Mouse (Mus musculus) large intestine, adult 2 months (tissue): Measurements from ENCODE around the gene Coro1b. TPM values are rescaled to one million over a fixed set of nuclear protein-coding genes. Genes with fewer than 3 reads are reported as not detected.
A peak's percentile ranks its signal among the peaks of the same experiment; 100 is the strongest.

Experiments used
- DNase-seq: peaks from one replicate; pipeline ENCODE4 v3.0.0-alpha.2; 2012; ENCODE audit warnings: low read depth, low spot score
- WGBS: fragments of 180-500 bp; shearing (Covaris S2); methylation state at CpG from one replicate; pipeline ENCODE4 v1.1.7; 2018; 5-methylcytosine and 5-hydroxymethylcytosine counted together
- polyA plus RNA-seq: library from polyadenylated mRNA; depleted of rRNA; stranded (reverse); fragments of >200 nt; gene quantifications from 2 replicates; pipeline ENCODE4 v1.2.3, GENCODE M21; 2012; rRNA removed

Gene Coro1b
- 385 and 500 TPM in 2 replicates for polyA plus RNA-seq

DNA sequence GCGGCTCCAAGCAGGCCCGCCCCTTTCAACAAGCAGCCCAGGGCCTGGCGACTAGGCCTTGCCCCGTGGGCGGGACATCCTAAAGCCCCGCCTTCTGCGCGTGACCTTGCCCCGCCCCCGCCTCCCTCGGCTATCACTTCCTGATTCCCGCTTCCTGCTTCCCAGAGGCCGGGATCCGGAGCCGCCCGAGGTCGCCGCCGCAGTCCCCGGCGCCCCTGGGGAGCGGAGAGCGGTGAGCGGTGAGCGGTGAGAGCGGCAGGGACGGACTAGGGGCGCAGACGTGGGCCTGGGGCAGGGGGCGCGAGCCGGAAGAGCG lies at the start of gene Coro1b:
Coro1b (plus strand) TSS at position 129 of the 316 bp plus-strand sequence.
- under 1% methylated on average over 33 of the region's 33 CpGs for WGBS
- DNase-seq, result peak; percentile 72

DNA sequence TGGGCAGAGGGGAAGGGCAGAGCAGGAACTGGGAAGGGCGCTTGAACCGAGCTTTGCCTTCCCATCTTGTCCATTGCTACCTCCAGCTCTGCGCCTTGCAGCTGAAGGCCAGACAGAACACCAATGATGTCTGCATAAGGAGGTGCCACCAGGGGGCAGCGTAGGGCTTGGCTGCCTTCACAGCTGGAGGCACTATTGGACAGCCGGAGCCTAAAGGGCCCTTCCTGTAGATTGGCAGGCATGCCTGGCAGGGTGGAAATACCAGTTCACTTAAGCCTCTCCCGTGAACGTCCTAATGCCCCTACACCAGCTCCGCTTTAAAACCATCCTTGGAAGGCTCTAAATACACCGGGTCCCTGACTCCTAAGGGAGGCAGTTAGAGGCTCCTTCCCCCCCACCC lies 49.4 kb upstream of the Coro1b start:
- DNase-seq, result peak; percentile 94
- 4% methylated on average over 9 of the region's 9 CpGs for WGBS

DNA sequence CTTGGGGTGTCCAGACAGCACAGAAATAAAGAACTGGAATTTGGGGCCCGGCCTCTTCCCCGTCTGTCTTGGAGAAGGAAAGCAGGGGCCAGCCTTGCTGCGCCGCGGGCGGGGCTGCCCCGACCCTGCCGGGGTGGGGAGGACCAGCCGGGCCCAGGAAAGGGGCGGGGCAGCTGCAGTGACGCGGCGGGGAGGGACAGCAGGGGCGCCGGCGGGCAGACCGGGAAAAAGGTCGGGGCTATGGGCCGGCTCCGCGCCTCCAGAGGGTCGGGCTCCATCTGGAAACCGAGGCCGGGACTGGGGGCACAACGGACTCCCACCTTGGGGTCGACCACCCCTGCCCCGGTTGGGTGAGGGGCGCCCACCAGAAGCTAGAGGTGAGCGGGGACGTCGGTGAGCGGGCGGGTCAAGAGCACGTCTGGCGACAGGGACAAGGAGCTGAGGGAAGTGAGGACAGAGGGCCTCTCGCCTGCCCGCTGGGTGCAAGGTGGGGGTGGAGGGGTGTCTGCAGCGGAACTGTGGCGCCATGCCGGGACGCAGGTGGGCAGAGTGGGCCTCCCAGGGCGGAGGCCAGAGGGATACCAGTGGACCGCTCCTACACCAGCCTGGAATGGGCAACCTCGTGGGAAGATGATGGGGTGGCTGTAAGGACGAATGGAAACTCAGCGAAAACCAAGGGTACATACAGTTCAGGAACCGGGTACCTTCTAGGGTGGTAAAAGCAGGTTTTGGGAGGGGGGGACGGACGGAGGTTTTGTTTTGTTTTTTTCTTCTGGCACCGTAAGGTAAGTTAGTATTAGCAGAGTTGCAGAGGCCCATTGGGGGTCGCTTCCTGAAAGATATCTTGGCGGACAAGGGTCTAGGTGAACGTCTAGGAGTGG lies 48.3 kb upstream of the Coro1b start, which contains the start of gene Pitpnm1:
Pitpnm1 (plus strand) TSS at position 162 of the 881 bp plus-strand sequence.
- 1% methylated on average over 53 of the region's 53 CpGs for WGBS
- no peak for DNase-seq

DNA sequence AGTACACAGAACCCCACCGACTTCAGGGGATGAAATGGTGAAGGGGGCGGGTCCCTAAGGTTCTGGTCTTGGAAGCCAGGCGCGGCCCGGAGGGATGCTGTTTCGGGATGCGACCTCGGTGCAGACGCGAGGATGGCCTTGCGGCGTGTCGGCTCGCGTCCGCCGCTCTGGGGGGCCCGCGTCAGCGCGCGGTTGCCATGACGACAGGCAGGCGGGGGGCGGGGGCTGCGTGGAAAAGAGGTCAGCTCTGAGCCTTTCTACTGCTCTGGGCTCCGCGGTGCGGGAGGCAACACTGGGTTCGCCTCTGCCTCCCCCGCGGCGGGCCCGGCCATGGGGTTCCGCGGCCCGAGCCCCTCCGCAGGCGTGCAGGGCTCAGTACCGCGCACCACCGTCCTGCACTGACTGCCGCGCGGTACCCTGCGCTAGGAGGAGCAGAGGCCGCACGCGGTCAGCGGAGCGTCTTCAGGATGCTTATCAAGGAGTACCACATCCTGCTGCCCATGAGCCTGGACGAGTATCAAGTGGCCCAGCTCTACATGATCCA lies 47.6 kb upstream of the Coro1b start:
- 7% methylated on average over 52 of the region's 52 CpGs for WGBS

DNA sequence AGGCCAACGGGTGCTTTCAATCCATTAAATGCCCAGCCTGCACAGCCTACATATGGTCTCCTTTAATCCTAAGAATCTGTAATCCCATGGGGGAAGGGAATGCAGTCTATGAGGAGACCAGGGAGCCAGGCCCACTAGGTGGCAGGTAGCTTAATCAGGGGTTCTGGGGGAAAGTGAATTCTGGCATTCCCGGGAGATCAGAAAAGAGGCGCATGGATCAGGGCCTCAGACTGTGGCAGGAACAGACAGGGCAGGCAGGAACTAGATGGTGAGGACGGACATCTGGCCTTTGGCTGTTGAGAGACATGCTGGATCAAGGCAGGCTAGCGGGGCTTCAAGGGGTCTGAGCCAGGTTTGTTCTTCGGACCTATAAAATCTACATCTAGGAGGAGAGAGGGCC lies 47.0 kb upstream of the Coro1b start:
- DNase-seq, result no peak
- 95% methylated on average over 6 of the region's 6 CpGs for WGBS

More for the DNA sequence above, 47.6 kb upstream of the Coro1b start:
- DNase-seq, result no peak

DNA sequence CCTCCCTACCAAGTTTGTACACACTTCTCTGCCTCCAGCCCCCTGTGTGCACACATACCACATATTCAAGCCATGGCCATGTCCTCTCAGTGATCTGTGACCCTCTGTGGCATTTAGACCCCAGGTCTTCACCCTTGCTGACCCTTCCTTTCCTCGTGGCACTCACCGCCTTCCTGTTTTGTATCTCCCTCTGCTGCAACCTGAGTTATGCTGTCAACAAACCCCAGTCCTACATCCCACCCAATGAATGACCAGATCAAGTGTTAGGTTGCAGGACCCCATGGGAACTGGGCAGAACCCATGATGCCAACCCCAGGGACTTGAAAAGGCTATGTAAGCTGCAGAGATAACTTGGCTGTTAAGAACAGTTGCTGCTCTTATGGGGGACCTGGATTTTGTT lies 46.4 kb upstream of the Coro1b start:
- DNase-seq, result no peak
- WGBS, result 92% methylated on average over 2 of the region's 2 CpGs

DNA sequence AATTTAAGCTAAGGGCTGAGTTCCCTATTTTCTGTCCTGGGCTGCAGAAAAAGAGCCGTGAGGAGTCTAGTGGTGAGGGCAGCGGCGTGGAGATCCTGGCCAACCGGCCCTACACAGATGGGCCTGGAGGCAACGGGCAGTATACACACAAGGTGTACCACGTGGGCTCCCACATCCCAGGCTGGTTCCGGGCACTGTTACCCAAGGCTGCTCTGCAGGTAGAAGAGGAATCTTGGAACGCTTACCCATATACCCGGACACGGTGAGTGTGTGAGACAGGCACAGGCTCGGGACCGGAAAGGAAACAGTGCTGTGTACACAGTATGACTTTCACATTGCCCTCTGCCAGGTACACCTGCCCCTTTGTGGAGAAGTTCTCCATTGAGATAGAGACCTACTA lies 45.8 kb upstream of the Coro1b start:
- DNase-seq, result no peak
- WGBS, result 95% methylated on average over 12 of the region's 12 CpGs

DNA sequence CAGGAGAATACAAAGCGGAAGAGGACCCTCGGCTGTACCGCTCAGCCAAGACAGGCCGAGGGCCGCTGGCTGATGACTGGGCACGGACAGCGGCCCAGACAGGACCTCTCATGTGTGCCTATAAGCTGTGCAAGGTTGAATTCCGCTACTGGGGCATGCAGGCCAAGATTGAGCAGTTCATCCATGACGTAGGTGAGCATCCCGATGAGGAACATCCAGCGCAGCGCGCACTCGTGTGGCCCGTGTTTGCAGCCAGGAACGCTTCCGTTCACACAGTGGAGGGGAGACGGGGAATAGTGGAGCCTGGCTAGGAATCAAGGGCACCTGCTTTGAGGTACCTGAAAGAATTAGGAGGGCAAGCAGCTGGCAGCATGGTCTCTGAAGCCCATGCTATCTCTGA lies 45.1 kb upstream of the Coro1b start:
- WGBS, result 97% methylated on average over 18 of the region's 18 CpGs
- DNase-seq, result no peak

DNA sequence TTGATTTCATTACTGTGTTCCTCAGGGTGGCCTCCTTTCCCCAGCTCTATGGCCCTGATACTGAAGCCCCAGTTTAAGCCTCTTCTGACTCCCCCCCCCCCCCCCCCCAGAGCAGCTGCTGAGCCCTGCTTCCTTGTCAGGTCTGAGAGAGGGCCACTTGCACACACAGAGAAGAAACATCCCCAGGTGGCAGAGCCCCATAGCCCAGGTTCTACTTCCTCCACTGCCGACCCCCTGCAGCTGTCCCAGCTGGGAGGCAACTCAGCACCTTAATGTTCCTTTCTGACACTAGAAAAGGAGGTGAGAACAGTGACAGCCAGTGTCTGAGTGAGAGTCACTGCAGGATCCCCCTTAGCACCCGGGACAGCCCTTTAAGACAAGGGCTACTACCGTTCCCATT lies 44.6 kb upstream of the Coro1b start:
- 82% methylated on average over 3 of the region's 3 CpGs for WGBS
- no peak for DNase-seq

DNA sequence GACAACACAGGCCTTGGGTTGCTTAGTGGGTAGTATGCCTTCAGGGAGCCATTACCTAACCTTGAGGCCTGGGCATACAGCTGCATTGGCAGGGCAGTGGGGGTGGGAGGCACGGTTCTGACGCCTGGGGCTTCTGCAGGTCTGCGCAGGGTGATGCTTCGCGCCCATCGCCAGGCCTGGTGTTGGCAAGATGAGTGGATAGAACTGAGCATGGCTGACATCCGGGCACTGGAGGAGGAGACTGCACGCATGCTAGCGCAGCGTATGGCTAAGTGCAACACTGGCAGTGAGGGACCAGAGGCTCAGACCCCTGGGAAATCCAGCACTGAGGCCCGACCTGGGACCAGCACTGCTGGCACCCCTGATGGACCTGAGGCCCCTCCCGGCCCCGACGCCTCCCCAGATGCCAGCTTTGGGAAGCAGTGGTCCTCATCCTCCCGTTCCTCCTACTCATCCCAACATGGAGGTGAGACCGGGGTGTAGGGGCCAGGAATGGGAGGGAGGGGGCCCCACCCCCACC lies 43.7 kb upstream of the Coro1b start:
- DNase-seq, result no peak
- WGBS, result 94% methylated on average over 16 of the region's 16 CpGs

DNA sequence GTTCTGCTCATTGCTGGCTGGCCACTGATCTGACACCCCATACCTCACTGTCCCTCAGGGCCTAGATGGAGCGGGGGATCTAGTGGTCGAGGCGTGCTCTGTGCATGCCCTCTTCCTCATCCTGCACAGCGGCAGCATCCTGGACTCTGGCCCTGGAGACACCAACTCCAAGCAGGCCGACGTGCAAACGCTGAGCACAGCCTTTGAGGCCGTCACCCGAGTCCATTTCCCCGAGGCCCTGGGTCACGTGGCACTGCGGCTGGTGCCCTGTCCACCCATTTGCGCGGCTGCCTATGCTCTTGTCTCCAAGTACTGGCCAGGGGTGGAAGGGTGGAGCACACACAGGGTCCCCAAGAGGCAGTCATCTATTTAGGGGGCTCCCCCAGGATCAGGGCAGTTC lies 41.8 kb upstream of the Coro1b start:
- DNase-seq, result no peak
- WGBS, result 93% methylated on average over 14 of the region's 14 CpGs

DNA sequence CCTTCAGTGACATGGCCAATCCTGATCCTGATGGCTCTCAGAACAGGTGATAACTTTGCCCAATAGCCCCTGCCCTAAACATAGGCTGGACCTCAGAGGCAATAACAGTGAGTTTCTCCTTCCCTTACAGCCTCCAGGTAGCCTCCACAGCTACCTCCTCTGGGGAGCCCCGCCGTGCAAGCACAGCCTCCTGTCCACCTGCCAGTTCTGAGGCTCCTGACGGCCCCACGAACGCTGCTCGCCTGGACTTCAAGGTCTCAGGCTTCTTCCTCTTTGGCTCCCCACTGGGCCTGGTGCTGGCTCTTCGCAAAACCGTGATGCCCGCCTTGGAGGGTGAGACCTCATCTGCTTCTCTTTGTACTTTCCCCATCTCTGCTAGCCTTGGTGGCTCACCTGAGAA lies 39.9 kb upstream of the Coro1b start:
- WGBS, result 85% methylated on average over 9 of the region's 9 CpGs
- DNase-seq, result no peak

DNA sequence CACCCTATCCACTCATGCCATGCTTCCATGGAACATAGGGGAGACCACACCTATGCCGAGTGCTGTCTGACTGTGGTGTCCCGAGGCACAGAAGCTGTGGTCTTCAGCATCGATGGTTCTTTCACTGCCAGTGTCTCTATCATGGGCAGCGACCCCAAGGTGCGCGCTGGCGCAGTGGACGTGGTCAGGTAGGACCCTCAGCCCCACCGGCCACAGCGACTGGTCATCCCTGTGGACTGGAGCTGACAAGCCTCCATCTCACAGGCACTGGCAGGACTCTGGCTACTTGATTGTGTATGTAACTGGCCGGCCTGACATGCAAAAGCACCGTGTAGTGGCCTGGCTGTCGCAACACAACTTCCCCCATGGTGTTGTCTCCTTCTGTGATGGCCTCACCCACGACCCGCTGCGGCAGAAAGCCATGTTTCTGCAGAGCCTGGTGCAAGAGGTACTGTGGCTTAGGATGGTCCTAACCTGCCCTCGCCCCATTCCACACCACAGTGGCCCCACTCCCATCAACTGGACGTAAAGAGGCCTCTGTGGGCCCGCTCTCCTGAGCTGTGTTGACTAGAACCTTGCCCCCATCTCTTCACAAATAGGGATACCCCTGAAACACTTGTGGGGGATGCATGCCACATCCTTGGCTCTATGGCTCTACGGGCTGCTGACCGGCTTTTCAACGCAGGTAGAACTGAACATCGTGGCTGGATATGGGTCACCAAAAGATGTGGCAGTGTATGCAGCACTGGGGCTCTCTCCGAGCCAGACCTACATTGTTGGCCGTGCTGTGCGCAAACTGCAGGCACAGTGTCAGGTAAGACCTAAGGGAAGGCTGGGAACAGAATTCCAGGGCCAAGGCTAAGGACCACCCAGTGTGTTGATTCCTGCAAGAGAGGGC lies 36.1 kb upstream of the Coro1b start:
- no peak for DNase-seq
- WGBS, result 92% methylated on average over 26 of the region's 26 CpGs

DNA sequence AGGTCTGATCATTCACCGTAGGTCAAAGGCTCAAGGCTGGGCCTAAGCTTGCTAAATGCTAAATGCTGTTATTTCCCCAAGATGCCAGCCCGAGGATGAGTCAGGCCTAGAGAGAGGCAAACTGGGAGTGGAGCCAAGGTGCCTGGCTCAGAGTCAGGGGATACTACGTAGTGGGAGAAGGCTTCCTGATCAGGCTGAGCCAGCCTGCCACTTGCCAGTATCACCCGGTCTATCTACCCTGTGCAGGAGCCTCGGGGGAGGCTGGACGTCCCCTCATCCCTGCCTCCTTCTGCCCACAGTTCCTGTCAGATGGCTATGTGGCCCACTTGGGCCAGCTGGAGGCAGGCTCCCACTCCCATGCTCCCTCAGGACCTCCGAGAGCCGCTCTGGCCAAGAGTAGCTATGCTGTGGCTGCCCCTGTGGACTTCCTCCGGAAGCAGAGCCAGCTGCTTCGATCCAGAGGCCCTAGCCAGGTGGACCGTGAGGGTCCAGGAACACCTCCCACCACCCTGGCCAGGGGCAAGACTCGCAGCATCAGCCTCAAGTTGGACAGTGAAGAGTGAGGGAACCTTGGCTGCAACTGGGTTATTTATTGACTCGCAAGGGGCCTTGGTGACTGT lies 35.1 kb upstream of the Coro1b start:
- WGBS, result 14% methylated on average over 13 of the region's 13 CpGs
- no peak for DNase-seq

DNA sequence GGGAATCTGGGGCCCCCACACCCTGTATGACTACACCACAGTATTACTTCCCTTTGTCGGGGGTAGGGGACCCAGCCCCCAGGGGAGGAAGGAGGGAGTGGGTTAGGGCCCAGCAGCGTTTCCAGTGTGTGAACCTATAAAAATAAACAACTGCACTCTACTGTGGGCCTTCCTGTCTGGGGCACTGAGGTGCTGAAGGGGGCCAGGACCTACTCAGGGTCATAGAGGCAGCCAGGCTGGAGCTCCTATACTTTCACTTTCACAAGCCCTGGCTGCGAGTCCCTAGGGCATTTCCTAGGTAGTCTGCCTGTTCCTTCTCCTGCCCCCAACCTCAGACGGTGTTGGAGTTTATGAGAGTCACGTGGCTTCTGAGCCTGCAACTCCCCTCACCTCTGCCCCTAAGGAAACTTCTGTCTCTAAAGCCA lies 34.6 kb upstream of the Coro1b start:
- no peak for DNase-seq
- 5% methylated on average over 5 of the region's 5 CpGs for WGBS

DNA sequence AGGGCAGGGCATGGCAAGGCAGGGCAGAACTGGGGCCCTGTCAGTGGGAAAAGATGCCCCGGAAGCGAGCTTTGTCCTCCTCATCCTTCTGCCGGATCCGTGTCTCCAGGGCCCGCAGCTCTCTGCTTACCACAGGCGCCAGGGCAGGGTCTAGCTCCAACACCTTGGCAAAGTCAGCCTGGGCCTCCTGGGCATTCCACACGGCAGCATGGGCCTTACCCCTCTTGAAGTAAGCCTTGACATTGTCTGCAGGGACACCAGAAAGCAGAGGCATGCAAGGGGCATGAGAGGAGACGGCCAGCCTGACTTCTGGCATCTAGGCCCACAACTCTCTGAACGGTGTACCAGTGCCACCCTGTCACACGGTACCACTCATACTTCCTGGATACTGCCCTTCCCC lies 33.9 kb upstream of the Coro1b start:
- no peak for DNase-seq
- 55% methylated on average over 10 of the region's 10 CpGs for WGBS

DNA sequence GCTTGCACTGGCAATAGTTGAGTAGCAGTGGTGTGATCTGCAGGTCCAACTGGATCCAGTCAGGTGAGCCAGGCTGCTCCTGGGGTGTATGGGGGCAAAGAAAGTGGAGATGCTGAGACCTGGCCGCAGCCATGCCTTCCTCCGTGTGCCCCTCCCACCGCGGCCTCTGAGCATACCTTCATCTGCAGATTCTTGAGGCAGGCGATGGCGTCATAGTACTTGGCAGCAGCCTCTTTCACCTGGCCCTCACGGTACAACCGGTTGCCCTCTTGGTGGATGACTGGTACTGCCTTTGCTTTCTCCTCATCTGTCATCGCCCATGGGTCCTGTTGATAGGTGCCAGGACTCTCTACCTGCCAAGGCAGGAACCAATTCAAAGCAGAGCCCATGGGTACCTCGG lies 33.3 kb upstream of the Coro1b start:
- no peak for DNase-seq
- WGBS, result 94% methylated on average over 10 of the region's 10 CpGs

DNA sequence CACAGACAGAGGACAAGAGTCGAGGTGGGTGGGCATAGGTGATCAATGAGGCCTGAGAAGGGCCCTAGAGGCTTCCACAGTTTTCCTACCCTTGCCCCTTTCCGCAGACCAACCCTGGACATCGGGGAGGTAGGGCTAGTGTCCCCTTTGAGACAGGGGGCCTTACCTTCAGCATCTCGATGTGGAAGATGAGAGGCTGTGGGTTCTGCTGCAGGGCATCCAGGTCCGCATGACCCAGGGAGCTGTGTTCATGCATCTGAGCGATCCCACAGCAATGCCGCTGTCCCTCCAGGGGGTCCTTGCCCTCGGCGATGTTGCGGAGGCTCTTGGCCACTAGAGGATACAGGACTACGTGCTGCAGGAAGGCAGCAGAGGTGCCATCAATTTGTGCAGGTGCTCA lies 32.6 kb upstream of the Coro1b start:
- whole genome bisulfite sequencing, result 86% methylated on average over 11 of the region's 11 CpGs
- no peak for DNase-seq

DNA sequence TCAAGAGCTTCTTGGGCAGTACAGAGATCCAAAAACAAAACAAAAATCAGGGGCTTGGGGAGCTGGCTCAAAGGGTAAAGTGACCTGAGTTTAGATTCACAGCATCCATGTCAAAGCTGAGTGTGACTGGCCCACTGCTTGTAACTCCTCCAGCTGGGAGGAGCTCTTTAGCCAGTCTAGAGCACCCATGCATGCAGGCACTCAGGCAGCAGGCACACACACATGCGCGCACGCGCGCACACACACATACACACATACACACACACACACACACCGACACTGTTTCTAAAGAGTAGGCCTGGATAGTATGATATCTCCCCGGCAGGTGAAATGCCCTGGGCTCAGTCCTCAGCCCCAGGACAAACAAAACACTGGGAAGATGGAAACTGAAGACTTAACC lies 31.4 kb upstream of the Coro1b start:
- WGBS, result 95% methylated on average over 7 of the region's 7 CpGs

DNA sequence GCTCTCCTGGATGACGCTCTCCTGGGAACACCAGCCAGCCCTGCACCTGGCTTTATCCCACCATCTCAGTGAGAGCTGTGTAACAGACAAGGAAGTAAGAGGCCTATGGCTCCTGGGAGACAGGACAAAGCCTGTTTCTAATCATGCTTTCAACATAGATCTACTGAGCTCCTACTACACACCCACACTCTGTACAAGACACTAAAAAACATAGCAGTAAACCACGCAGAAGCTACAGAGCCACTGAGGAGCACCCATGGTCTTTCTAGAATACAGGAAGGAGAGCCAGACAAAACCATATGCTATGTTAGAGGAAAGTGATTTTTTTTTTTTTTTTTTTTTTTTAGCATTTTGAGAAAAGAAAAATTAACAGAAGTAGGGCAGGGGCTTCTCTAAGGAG lies 30.1 kb upstream of the Coro1b start:
- WGBS, result 91% methylated on average over 2 of the region's 2 CpGs
- no peak for DNase-seq

More for the DNA sequence above, 31.4 kb upstream of the Coro1b start:
- no peak for DNase-seq
